Mouse (Mus musculus): ENCODE measurements around the gene Nlrc4. TPM values are rescaled to one million over a fixed set of nuclear protein-coding genes. Genes with fewer than 3 reads are reported as not detected.

The Nlrc4 gene
- polyA plus RNA-seq, 2 experiments: 0.16 to 0.26 TPM

DNA sequence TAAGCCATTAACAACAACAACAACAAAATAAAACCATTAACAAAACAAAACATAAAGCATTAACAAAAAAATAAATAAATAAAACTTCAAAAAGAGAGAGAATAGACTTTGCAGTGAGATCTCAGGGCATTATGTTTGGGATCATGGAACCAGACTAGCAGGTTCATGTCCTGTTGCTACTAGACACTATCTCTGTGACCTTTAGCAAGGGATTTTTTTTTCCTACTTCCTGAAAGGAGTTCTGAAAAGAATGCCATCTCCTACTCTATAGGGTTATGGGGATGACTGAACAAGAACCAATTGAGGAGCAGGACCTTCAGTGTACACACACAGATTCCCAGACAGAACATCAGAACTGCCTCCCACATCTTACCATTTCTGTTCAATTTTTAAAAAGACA is 4.6 kb upstream of the Nlrc4 start:
- DNase-seq (ENCODE audit: low spot score) (no peak), ATAC-seq (ENCODE audit: low FRiP score, low read depth) (no peak)
- H3K27ac ChIP-seq (replicated peaks; ENCODE audit: low read depth, low read length): no peak overlapping the region
- no peaks in the 10 kb centered on the region for H3K36me3 ChIP-seq (ENCODE audit: control insufficient read depth, insufficient read depth, low read length)
- no peak overlapping the region for H3K4me3 ChIP-seq (replicated peaks; ENCODE audit: low read length)
- H3K4me2 ChIP-seq (replicated peaks; ENCODE audit: low read depth, low read length, severe bottlenecking): no peak overlapping the region
- no peaks in the 10 kb centered on the region for H3K9me3 ChIP-seq (ENCODE audit: control insufficient read depth, low read length)
- H3K27me3 ChIP-seq (ENCODE audit: control insufficient read depth, insufficient read depth, low read length): no peaks in the 10 kb centered on the region
- no peaks in the 10 kb centered on the region for H3K4me1 ChIP-seq (ENCODE audit: control insufficient read depth, insufficient read depth, low read length)
- H3K9ac ChIP-seq (ENCODE audit: low read depth, low read length, severe bottlenecking): no peak overlapping the region
- no peak for TF ChIP-seq POLR2A (IDR thresholded peaks at IDR 0.05; ENCODE audit: borderline replicate concordance, extremely low read depth, insufficient read depth, insufficient read length)

DNA sequence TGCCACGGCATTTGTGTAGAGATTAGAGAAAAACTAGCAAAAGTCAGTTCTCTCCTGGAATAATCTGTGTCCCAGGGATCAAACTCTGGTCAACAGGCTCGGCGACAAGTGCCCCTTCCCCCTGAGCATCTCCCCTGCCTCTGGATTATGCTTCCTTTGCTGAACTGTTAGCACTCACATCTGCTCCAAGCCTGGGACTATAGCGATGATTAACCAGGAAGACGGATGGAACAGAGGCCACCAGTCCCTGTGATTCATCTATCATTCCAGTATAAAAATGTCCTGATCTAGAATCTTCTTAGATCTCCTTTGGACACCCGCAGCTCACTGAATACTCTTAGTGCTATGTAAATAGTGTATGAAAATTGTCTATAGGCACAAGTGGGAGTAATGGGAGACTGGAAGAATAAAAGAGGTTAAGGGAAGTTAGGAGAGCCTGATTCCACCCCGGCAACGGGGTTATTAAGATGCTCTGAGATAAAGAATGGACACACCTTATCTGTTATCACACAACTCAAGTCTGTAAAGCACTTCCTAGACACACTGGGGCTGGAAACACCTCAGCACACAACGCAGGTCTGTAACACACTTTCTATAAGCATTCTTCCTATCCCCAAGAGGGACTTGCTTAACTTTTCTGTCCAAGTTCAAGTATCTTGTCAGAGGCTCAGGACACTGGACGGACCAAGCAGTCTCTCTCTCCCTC is 817 bp downstream of the Nlrc4 start:
- ATAC-seq (ENCODE audit: low FRiP score, low read depth): no peak

DNA sequence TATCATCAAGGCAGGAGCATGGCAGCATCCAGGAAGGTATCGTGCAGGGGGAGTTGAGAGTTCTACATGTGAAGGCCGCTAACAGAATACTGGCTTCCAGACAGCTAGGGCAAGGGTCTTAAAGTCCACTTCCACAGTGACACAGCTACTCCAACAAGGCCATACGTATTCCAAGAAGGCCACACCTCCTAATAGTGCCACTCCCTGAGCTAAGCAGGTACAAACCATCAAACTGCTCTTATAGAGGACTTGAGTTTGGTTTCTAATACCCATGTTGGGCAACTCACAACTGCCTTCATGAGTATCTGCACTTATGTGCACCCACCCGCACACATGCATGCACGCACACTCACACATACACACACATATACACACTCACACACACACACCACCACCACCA is 2.1 kb downstream of the Nlrc4 start:
- Histone ChIP-seq H3K36me3 (ENCODE audit: control insufficient read depth, insufficient read depth, low read length) (no peaks in the 10 kb centered on the region), H3K27me3 (ENCODE audit: control insufficient read depth, insufficient read depth, low read length) (no peaks in the 10 kb centered on the region), H3K9me3 (ENCODE audit: control insufficient read depth, low read length) (no peaks in the 10 kb centered on the region), H3K4me3 (replicated peaks; ENCODE audit: low read length) (no peak overlapping the region), H3K4me2 (replicated peaks; ENCODE audit: low read depth, low read length, severe bottlenecking) (no peak overlapping the region), H3K27ac (replicated peaks; ENCODE audit: low read depth, low read length) (no peak overlapping the region), H3K9ac (ENCODE audit: low read depth, low read length, severe bottlenecking) (no peak overlapping the region), H3K4me1 (ENCODE audit: control insufficient read depth, insufficient read depth, low read length) (no peaks in the 10 kb centered on the region)
- no peak for TF ChIP-seq POLR2A (IDR thresholded peaks at IDR 0.05; ENCODE audit: borderline replicate concordance, extremely low read depth, insufficient read depth, insufficient read length)
- WGBS: 90% methylated on average over 5 of the region's 5 CpGs
- DNase-seq (ENCODE audit: low spot score) (no peak), ATAC-seq (ENCODE audit: low FRiP score, low read depth) (no peak)

More for the DNA sequence above, 817 bp downstream of the Nlrc4 start:
- Histone ChIP-seq H3K36me3 (ENCODE audit: control insufficient read depth, insufficient read depth, low read length) (no peaks in the 10 kb centered on the region), H3K4me3 (replicated peaks; ENCODE audit: low read length) (no peak overlapping the region), H3K27ac (replicated peaks; ENCODE audit: low read depth, low read length) (no peak overlapping the region), H3K9me3 (ENCODE audit: control insufficient read depth, low read length) (no peaks in the 10 kb centered on the region), H3K4me2 (replicated peaks; ENCODE audit: low read depth, low read length, severe bottlenecking) (no peak overlapping the region), H3K27me3 (ENCODE audit: control insufficient read depth, insufficient read depth, low read length) (no peaks in the 10 kb centered on the region), H3K4me1 (ENCODE audit: control insufficient read depth, insufficient read depth, low read length) (no peaks in the 10 kb centered on the region), H3K9ac (ENCODE audit: low read depth, low read length, severe bottlenecking) (no peak overlapping the region)
- no peak for TF ChIP-seq POLR2A (IDR thresholded peaks at IDR 0.05; ENCODE audit: borderline replicate concordance, extremely low read depth, insufficient read depth, insufficient read length)
- DNase-seq (ENCODE audit: low spot score): no peak
- WGBS: 72% methylated on average over 10 of the region's 10 CpGs

DNA sequence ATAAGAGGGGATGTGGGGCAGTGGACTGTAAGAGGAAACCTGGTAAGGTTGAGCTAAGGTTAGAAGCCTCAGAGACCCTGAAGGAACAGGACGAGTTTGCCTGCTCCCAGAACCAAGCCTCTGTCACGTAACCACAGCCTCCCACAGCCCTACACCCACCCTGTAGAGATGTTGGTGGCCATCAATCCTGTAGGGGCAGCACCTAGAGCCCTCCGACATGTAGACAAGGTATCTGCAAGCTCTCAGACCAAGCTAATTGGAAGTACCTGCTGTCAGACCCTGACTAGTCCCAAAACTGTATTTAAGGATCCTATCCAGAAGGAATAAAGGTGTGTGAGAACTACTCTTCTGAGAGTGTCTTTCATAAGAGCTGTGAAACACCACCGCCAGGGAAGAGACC is 3.5 kb downstream of the Nlrc4 start:
- Histone ChIP-seq H3K36me3 (ENCODE audit: control insufficient read depth, insufficient read depth, low read length) (no peaks in the 10 kb centered on the region), H3K4me3 (replicated peaks; ENCODE audit: low read length) (no peak overlapping the region), H3K9me3 (ENCODE audit: control insufficient read depth, low read length) (no peaks in the 10 kb centered on the region), H3K27ac (replicated peaks; ENCODE audit: low read depth, low read length) (no peak overlapping the region), H3K9ac (ENCODE audit: low read depth, low read length, severe bottlenecking) (no peak overlapping the region), H3K4me2 (replicated peaks; ENCODE audit: low read depth, low read length, severe bottlenecking) (no peak overlapping the region), H3K27me3 (ENCODE audit: control insufficient read depth, insufficient read depth, low read length) (no peaks in the 10 kb centered on the region), H3K4me1 (ENCODE audit: control insufficient read depth, insufficient read depth, low read length) (no peaks in the 10 kb centered on the region)
- ATAC-seq (ENCODE audit: low FRiP score, low read depth) (no peak), DNase-seq (ENCODE audit: low spot score) (no peak)
- TF ChIP-seq POLR2A (IDR thresholded peaks at IDR 0.05; ENCODE audit: borderline replicate concordance, extremely low read depth, insufficient read depth, insufficient read length): no peak
- WGBS: 91% methylated on average over 4 of the region's 4 CpGs

DNA sequence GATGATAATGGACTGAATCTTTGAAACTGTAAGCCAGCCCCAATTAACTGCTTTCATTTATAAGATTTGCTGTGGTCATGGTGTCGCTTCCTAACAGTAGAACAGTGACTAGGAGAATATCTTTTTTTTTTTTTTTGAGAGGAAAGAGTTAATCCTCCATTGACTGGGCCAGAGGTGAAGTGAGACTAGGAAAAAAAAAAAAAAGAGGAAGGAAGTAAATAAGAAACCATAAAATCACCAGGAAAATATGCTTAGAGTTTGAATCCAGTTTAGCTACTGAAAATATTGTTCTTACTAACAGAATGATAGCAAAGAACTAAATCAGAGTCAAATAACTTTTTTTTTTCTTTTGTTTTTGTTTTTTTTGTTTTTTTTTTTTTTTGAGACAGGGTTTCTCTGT is 4.3 kb downstream of the Nlrc4 start:
- Histone ChIP-seq H3K27me3 (ENCODE audit: control insufficient read depth, insufficient read depth, low read length) (no peaks in the 10 kb centered on the region), H3K36me3 (ENCODE audit: control insufficient read depth, insufficient read depth, low read length) (no peaks in the 10 kb centered on the region), H3K9ac (ENCODE audit: low read depth, low read length, severe bottlenecking) (no peak overlapping the region), H3K4me3 (replicated peaks; ENCODE audit: low read length) (no peak overlapping the region), H3K4me2 (replicated peaks; ENCODE audit: low read depth, low read length, severe bottlenecking) (no peak overlapping the region), H3K4me1 (ENCODE audit: control insufficient read depth, insufficient read depth, low read length) (no peaks in the 10 kb centered on the region), H3K27ac (replicated peaks; ENCODE audit: low read depth, low read length) (no peak overlapping the region), H3K9me3 (ENCODE audit: control insufficient read depth, low read length) (no peaks in the 10 kb centered on the region)
- DNase-seq (ENCODE audit: low spot score): no peak
- ATAC-seq (ENCODE audit: low FRiP score, low read depth): no peak
- WGBS: 86% methylated on average over 1 of the region's 1 CpGs
- TF ChIP-seq POLR2A (IDR thresholded peaks at IDR 0.05; ENCODE audit: borderline replicate concordance, extremely low read depth, insufficient read depth, insufficient read length): no peak

All from limb, embryonic 14.5 days (tissue).